Mouse (Mus musculus) mesoderm, embryonic 11.5 days (tissue): ENCODE results near the gene Mlx.

Source experiments
- DNase-seq: peaks from one replicate; pipeline ENCODE4 v3.0.0-alpha.2; 2012; ENCODE audit warnings: low read depth, low spot score

Gene Mlx

DNA sequence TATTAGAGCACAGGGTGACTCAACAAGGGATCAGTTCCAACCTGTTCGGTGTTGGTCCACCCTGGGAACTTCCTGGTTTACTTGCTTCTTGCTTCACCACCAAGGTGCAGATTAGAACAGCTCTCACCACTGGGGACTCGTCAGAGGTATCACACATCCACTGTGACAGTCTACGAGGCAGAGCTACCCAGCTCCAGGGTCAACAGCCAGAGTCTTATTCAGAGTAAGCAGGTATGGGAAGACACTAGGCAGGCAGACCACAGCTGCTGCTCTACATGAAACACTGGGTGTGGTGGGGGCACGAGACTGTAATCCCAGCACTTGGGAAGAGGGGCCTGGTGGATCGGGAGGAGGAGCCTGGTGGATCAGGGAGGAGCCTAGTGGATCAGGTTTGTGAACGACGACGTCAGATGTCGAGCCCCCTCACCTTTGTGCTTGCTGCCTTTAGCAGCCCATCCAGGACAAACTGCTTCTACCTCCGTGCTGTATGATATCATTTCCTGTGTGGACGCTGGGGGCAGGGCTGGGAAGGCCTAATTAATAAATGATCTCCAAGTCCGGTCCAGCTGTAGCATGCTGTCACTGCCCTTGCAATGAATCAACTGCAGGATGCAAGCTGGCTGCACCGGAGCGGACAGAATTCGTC is 51.6 kb downstream of the Mlx start:
- DNase-seq, result peak; percentile 73

GRCm38 (mm10) chr11:101140164-101140819 is 53.2 kb downstream of the Mlx start:
- DNase-seq, result no peak

- no peak for DNase-seq
Observed at GRCm38 (mm10) chr11:101141088-101141487, 54.0 kb downstream of the Mlx start.
